Mouse (Mus musculus) A20 (cell line): ENCODE measurements around the gene Bid.
"Not testable (repeated sequence)": the region's sequence is repeated elsewhere in the genome, so short reads cannot be mapped to it uniquely, and the experiment has no call there.

ENCODE experiments used
- DNase-seq: peaks from one replicate; pipeline ENCODE4 v3.0.0-alpha.2; 2011; ENCODE audit warnings: low read depth, low spot score

The Bid gene

DNA sequence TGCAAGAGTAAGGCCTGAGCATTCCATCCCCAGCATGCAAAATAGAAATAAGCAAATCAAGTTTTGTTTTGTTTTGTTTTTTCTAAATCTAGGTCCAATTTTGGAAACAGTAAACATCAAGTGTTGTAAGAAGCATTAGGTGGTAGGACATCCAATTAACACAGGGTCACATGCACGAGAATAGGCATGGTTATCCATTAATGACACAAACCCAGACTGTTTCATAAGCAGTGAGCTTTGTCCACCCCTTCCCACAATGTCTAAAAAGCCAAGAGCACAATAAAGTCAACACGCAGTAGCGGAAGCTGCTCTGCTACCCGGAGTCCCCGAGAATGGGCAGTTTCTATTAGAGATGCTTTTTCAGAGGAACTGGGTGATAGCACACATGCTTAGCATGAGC is 11.5 kb downstream of the Bid start:
- DNase-seq: no peak

DNA sequence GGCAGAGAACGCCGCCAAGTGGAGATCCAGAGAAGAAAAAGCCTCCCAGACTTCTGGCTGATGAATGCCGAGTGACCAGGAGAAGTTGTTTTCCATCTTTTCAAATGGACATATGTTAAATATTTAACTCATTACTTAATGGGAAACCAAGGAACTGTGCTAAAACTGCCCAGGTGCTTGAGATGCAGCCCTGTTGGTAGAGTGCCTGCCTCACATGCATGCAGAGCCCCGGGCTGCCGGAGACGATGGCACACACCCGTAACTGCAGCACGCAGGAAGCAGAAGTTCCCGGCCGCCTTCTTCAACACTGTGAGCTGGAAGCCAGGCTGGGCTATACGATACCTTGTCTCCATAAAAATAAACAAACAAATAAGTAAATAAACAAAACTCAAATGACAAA is 12.7 kb downstream of the Bid start:
- DNase-seq: no peak

DNA sequence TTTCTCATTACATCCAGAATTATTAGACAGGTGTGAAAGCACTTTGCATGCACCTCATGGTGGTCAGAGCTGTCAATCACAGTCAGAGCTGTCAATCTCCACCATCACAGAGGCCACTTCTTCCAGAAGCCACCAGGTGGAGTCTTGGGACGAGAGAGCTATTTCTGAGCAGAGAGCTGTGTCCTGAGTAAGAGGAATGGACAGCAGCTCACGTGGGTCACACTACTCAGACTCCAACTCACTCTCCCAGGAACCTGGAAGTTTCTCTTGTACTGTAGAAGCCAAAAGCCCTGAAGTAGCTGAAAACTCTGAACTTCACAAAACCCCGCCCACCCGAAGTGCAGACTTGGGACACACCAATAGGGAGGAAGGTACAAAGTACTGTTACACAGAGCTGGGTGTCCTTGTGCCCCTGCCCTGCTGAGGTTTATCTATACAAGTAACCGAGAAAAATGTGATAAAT is 13.2 kb downstream of the Bid start:
- DNase-seq: peak; percentile 51

DNA sequence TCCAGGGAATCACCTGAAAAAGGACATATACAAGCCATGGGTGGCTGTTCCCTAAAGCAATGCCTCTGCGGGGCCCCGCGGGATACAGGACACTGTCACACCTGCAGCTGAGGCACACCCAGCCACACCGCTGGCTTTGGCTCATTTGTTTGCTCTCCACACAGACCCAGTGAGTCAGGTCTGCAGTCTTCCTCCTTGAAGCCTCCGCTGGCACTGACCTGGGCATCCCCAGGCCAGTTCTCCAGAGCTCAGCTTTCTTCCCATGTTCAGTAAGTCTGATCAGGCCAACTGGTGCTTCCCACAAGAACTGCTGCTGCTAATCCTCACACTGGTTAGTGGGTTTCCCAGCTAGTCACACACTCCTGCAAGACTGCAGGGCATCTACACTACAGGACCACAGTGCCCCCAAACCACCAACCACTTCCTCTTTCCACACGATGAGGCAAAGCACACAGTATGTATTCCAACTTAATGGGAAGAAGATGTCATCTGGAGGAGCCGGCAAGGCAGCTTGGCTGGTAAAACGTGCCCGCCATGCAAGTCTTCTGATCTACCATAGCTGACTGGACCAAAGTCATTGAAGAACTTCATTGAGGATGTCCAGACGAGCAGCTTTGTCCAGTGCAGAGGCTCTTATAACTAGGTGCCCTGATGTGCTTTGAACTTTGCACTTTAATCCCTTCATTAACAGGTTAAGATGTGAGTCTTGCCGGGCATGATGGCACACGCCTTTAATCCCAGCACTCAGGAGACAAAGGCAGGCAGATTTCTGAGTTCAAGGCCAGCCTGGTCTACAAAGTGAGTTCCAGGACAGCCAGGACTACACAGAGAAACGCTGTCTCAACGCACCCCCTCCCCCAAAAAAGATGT is 14.6 kb downstream of the Bid start:
- DNase-seq: no peak

DNA sequence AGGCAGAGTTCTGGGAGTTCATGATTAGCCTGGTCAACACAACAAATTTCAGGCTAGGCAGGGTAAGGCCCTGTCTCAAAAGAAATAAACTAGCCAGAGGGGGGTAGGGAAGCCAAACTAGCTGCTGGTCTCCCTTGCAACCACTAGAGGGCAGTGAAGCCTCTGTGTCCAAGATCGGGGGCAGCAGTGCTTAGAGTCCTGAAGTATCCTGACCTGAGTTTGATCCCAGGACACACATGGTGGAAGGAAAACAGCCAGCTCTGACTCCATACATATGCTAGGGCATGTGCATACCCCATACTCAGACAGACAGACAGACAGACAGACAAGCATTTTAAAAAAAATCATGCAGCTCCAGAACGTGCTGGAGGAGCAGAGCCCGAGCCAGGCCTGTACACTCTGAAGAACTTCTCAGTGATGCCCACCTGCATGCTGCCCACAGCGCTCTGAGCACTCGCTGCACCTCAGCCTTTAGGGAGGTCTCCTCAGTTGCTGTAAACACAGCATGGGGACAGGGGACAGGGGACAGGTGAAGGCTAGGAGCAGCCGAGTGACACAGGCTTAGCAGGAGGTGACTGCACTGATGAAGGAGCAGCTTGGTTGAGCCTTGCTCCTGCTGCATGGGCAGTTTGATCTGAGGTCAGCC is 18.3 kb downstream of the Bid start:
- peak; percentile 67 for DNase-seq

DNA sequence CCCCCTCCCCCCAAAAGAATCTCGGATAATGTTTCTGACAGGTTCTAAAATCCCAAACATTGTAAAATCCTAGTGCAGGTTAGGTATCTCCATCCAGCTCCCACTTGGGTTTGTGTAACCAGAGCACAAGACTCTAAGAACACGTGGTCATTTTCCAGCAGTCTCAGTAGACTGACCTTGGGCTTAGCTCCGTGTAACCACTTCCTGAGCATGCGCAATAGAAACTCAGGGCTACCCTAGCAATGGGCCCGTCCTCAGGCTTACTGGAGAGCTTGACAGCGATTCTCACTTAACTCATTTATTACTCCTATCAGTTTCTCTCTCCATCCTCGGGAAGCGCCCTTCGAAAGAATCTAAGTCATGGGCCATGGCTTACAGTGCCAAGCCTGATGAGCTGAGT is 22.1 kb downstream of the Bid start:
- no peak for DNase-seq

DNA sequence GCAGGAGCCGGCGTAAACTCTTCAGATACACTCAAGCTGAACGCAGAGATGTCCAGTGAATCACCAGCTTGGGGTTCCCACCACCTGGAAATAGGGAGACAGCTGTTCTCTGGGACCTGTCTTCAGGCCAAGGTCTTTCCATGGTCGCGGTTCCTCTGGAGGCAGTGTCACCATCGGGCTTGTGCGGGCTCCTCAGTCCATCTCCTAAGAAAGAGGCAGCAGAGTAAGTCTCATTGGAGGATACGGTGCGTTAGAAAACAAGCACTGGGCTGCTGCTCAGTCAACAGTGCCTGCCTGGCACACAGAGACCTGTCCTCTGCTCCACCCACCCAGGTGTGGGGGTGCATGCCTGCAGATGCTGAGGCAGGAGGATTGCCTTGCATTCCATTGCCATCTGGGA is 22.6 kb downstream of the Bid start:
- DNase-seq: no peak

DNA sequence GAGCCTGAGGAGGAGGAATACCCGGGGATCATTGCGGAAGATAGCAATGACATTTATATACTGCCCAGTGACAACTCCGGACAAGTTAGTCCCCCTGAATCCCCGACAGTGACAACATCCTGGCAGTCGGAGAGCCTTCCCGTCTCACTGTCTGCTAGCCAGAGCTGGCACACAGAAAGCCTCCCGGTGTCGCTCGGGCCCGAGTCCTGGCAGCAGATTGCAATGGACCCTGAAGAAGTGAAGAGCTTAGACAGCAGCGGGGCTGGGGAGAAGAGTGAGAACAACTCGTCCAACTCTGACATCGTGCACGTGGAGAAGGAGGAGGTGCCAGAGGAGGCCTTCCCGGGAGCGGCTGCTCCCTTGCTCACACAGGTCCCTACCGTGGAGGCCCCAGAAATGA is 30.0 kb downstream of the Bid start:
- DNase-seq: no peak

DNA sequence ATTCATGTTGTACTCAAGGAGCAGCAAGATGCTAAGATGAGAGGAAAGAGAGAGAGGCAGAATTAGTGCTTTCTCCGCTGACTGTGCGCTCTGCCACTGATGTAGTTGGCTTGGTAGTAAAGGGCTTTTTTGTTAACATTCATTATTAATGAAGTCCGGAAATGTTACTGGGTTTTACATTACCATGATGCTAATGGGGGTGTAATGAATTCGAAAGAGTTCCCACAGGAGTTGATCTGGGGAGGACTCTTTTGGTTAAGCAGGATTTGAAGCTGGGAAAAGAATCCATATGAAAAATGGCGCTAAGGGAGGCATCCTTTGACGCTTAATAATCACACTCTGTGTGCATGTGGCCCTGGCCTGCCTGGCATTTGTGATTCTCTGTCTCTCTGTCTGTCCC is 32.2 kb downstream of the Bid start:
- DNase-seq: no peak

- DNase-seq: no peak
Measured at GRCm38 (mm10) chr6:120879046-120879445, 37.6 kb downstream of the Bid start.

GRCm38 (mm10) chr6:120873874-120874273 is 42.8 kb downstream of the Bid start:
- no peak for DNase-seq

DNA sequence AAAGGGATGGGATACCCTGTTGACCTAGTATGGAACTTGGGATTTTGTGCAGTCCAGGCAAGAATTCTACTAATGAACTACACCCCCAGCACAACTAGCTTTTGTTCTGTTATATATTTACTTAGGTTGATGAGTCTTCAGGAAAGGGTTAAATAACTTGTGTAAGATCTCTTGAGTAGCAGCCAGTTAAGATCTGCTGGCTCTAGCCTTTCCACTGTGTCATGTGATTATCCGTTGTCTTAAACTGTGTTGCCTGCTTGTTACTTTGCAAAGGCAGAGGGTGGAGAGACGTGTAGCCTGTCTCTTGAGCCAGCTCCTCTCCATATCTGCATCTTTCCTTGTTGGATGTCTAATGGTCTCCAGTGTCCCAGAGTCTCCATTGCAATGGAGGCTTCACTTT is 45.4 kb downstream of the Bid start:
- DNase-seq: no peak

DNA sequence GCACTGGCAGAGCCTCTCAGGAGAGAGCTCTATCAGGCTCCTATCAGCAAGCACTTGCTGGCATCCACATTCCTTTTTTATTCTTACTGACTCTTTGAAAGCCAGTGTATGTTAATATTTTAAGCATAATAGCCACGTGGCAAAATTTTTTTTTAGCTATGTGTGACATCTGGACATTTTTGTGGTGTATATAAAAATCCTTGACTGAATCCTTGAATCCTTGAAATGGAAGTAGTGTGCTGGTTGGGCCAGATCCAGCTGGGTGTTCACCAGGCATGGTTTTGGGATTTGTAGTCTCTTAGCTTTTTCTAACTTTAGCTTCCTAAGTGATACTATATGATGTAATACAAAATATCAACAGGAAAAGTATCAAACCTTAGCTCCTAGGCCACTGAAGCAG is 47.8 kb downstream of the Bid start:
- no peak for DNase-seq

DNA sequence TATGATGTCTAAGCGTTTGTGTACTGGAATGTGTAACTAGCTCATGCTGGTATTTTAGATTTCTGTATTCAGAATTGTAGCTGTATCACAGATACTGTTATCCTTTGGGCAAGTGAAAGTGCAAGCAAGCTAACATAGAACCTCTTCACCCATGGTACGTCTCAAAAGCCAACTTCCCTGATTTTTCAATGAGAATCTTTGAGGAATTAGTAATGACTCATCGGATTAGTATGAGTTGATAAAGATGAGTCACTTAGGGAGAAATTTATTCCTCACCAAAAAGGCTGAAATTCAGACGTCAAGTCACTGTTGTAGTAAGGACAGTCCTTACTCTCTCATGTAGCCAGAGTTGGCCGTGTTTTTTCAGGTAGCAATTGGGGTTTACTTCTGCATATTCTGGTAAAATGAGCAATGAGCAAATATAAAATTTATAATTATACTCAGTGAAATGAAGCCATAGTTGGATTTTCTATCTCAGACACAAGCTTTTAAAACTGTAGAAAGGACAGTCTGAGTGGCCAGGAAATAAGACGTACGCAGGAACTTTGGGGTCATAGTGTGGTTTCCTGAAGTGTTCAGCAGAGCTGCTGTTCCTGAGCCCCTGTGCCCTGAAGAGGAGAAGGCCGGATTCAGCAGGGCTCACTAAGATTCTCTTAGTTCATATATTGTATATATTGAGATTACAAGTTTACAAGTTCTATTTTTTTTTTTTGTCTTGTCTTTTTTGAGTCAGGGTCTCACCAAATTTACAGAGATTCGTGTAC is 50.4 kb downstream of the Bid start:
- DNase-seq: no peak

DNA sequence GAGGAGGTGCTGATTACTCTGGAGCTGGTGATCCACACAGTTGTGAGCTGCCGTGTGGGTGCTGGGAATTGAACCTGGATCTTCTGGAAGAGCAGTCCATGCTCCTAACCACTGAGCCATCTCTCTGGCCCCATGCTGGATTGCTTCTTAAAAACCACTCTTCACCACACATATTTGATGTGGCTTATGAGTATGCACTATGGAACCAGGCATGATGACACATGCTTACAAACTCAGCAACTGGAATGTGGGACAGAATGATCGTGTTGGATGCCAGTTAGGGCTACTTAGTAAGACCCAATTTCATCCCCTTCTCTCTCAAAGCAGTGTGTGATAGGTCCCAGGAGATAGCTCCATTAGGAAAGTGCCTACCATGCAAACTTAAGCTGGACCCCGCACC is 56.6 kb downstream of the Bid start:
- DNase-seq: no peak

DNA sequence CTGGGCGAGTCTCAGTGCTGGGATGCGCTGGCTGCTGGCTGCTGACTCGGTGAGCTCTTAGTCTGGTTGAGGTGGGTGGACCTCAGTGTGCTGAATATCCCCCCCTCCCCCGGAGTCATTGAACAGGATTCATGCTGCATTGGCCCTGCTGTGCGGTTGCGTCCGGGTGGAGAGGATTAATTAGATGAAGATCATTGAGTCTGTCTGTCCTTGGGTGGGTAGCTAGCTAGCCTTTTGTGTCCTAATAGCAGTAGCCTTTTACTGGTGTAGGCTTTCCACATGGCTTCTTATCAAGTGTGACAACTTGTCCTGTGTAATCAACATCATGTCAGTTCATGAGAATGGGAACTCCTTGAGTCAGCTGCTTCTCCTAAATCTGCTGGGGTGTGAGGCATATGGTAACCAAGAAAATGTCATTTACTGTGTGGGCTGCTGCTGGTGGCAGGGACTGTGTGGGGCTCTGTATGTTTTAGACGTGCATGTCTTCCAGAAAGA is 58.4 kb downstream of the Bid start:
- no peak for DNase-seq

GRCm38 (mm10) chr6:120854413-120854812 is 62.2 kb downstream of the Bid start:
- DNase-seq: no peak

GRCm38 (mm10) chr6:120850720-120851119 is 65.9 kb downstream of the Bid start:
- DNase-seq: not testable (repeated sequence)
